Mouse (Mus musculus): Measurements from ENCODE around the gene Tal1.

The Tal1 gene

DNA sequence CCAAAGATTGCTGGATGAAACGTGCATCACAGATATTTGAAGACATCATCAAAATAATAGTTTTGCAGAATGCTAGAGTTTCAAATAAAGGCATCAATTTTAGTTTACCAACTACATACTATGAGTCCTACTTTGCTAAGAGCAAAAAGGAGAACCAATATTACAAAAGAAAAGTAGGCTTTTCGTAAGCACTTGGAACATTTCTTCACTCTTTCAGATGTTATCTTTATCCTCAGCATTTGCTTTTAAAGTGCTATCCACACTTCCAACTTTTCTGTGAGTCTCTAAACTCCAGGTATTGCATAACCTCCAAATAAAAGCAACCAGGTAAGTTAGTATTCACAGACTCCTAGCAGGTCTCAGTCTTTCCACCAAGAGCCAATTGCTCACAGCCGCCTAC lies 63.4 kb downstream of the Tal1 start:
- no peak for DNase-seq

DNA sequence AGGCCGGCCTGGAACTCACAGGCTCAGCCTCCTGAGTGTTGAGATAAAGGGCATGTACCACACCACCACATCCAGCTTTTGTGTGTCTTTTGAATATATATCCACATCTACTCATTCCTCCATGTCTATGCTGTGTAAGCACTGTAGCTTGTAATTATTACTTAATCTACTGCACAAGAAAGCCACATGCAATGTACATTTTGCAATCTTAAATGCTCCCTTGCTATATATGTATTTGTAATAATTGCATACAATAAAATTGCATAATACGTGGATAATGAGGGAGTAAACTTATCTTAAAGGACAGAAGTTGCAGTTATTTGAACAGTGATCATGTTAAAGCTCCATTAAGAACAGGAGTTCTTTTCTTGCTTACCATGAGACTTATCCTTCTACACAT lies 64.9 kb downstream of the Tal1 start:
- no peak for DNase-seq
